Mouse (Mus musculus) pancreas, adult 10 weeks (tissue): ENCODE measurements around the gene Iqcf3. TPM values are rescaled to one million over a fixed set of nuclear protein-coding genes. Genes with fewer than 3 reads are reported as not detected.

Source experiments
- polyA plus RNA-seq: library from polyadenylated mRNA; stranded (reverse); fragments of 350-450 nt; fragmentation: Illumina TruSeq; extraction: RNeasy Lipid Tissue Mini Kit (QIAGEN cat#74804); gene quantifications from one replicate; pipeline ENCODE4 v1.2.3, GENCODE M21; 2015; ENCODE audit warnings: low read depth, low replicate concordance; ENCODE audit not compliant: insufficient read depth

Iqcf3 gene
- not detected for polyA plus RNA-seq

DNA sequence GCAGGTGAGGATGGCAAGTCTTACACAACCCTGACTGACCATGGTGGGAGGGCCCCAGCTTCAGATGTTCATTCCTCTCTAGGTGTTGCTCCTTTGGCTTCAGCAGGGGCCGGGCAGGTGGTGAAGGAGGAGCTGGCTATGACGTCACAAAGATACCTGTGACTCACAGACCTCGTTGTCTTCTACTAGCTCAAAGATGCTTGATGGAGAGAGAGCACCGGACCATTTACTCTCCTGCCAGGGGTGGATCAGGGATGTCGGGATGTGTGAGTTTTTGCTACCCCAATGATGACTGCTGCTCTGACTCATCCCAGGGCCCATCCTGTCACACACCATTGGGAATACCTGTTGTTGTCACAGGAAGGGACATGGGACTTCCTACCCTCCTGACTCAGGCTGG is at the start of gene Iqcf3:
Iqcf3 (minus strand) TSS at position 101 of the 400 bp plus-strand sequence.

GRCm38 (mm10) chr9:106570896-106571295 is 9.5 kb upstream of the Iqcf3 start, which contains the start of gene Iqcf4:
Gene Iqcf4, minus strand, starts transcription at chr9:106570996.

DNA sequence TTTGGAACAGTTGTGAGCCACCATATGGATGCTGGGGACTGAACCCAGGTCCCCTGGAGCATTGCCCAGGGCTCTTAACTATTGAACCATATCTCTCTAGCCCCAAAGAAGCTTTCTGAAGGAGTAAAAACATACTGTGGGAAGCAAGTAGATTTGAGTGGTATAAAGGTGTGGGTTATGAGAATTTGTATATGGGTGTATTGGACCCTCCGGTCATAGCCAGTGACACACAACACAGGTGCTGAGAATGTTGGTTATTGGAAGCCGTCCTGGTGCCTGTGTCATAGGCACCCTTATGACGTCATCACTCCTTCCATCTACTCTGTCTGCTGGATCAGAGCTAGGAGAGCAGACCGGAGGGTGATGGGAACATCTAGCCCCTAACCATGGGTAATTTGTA is 47.2 kb downstream of the Iqcf3 start, which contains the start of gene Iqcf5:
Iqcf5 (plus strand) TSS at position 301 of the 400 bp plus-strand sequence.

GRCm38 (mm10) chr9:106499667-106500066 is 61.8 kb downstream of the Iqcf3 start, which contains the start of gene Iqcf1:
Gene Iqcf1, plus strand, starts transcription at chr9:106499967.

GRCm38 (mm10) chr9:106476924-106477484 is 84.4 kb downstream of the Iqcf3 start, which contains the start of gene Parp3:
Gene Parp3, minus strand, starts transcription at chr9:106476949.

DNA sequence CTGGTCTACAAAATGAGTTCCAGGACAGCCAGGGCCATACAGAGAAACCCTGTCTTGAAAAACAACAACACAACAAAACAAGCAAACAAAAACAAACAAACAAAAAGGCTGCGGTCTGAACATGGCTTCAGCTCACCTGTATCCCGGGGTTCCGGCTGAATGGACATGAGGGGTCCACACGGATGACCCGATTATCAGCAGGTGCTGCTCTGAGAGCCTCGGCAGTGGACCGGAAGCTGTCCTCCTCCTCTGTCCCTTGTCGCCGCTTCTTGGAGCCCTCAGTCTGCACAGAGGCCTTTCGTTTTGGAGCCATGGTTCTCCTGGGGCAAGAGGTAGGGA is 85.8 kb downstream of the Iqcf3 start, which contains the start of gene Rrp9:
Rrp9 (plus strand) TSS at position 301 of the 339 bp plus-strand sequence.

GRCm38 (mm10) chr9:106465571-106466200 is 95.7 kb downstream of the Iqcf3 start, which contains the start of gene Gpr62:
Gene Gpr62, minus strand, starts transcription at chr9:106465938.

DNA sequence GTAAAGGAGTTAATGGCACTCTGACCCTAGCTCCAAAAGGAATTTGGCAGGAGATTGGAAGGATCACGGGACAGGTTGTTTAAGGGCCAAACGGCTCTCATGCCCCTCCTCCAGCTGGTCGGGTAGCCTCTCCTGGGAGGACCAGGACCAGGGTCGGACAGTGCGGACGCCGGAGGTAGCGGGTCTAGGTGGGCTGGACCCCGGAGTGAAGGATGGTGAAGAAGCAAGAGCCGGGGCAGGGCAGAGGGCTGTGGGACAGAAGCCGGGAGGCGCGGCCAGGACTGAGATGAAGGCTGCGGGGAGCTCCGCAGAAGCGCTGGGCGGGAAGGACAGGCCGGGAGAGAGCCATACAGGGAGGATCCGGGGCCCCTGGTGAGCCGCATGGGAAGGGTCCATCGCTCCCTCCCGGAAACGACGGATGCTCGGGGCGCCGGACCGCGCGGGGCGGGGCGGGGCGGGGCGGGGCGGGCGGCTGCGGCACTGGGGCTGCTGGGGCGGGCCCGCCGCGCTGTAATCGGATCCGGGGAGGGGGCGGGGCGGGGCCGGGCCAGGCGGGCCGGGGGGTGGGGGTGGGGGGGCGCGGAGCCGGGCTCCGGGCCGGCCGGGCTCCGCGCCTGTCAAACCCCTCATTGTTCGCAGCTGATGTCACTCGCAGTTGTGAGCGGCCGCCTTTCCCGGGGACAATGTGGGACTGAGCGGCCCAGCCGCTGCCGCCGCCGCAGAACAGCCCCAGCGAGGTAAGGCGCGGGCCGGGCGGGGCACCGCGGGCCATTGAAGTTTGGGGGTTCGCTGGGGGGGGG is 108.0 kb downstream of the Iqcf3 start, which contains the start of gene Pcbp4:
Pcbp4 (plus strand) TSS at position 21 of the 800 bp plus-strand sequence.

Other genes starting within 250 kb of the Iqcf3 start
- 6.9 TPM for gene Dusp7, start 193.0 kb downstream of the Iqcf3 start, polyA plus RNA-seq
- 331 TPM for gene Rpl29, start 132.2 kb downstream of the Iqcf3 start, polyA plus RNA-seq
- gene Acy1, start 123.3 kb downstream of the Iqcf3 start, polyA plus RNA-seq: 5.6 TPM
- gene Abhd14b, start 114.2 kb downstream of the Iqcf3 start, polyA plus RNA-seq: 17.9 TPM
- 9.6 TPM for gene Abhd14a, start 114.0 kb downstream of the Iqcf3 start, polyA plus RNA-seq
- gene Pcbp4, start 108.3 kb downstream of the Iqcf3 start, polyA plus RNA-seq: 18.9 TPM
- not detected for gene Gpr62, start 95.7 kb downstream of the Iqcf3 start, polyA plus RNA-seq
- gene Rrp9, start 85.7 kb downstream of the Iqcf3 start, polyA plus RNA-seq: 9.6 TPM
- gene Parp3, start 84.7 kb downstream of the Iqcf3 start, polyA plus RNA-seq: 8.3 TPM
- not detected for gene Iqcf1, start 61.7 kb downstream of the Iqcf3 start, polyA plus RNA-seq
- gene Iqcf5, start 47.1 kb downstream of the Iqcf3 start, polyA plus RNA-seq: not detected
- not detected for gene Iqcf4, start 9.4 kb upstream of the Iqcf3 start, polyA plus RNA-seq
- gene Iqcf6, start 65.0 kb upstream of the Iqcf3 start, polyA plus RNA-seq: not detected
- not detected for gene Grm2, start 94.5 kb upstream of the Iqcf3 start, polyA plus RNA-seq
- gene Tex264, start 124.3 kb upstream of the Iqcf3 start, polyA plus RNA-seq: 18.5 TPM
- 2.5 TPM for gene Rad54l2, start 227.6 kb upstream of the Iqcf3 start, polyA plus RNA-seq